Mouse (Mus musculus) cortical plate, adult 2 months (tissue): Measurements from ENCODE around the gene Rhbdd1. TPM values are rescaled to one million over a fixed set of nuclear protein-coding genes. Genes with fewer than 3 reads are reported as not detected.

ENCODE experiments used
- H3K27ac ChIP-seq: fragments of 200-500 bp; 2 replicates; pipeline ENCODE4 v1.5.1; 2012; ENCODE audit warnings: low read length, control low read depth, inconsistent platforms; ENCODE audit not compliant: insufficient read depth
- H3K4me1 ChIP-seq: fragments of 200-500 bp; 2 replicates; pipeline ENCODE4 v1.6.1; 2011; ENCODE audit warnings: low read length; ENCODE audit not compliant: control insufficient read depth, insufficient read depth
- H3K4me3 ChIP-seq: fragments of 200-500 bp; 2 replicates; pipeline ENCODE4 v1.5.1; 2011; ENCODE audit warnings: mild to moderate bottlenecking, low read length, control low read depth; ENCODE audit not compliant: insufficient read depth
- CTCF ChIP-seq: fragments of 200-500 bp; IDR thresholded peaks from 2 replicates; pipeline ENCODE4 v1.5.1; 2011; ENCODE audit warnings: mild to moderate bottlenecking, control low read depth, low read length; ENCODE audit not compliant: insufficient read depth; ENCODE audit errors: extremely low read depth
- POLR2A ChIP-seq: fragments of 200-500 bp; IDR thresholded peaks from 2 replicates; pipeline ENCODE4 v1.6.1; 2011; ENCODE audit warnings: mild to moderate bottlenecking, low read length, control low read depth; ENCODE audit not compliant: insufficient read depth; ENCODE audit errors: extremely low read depth
- polyA plus RNA-seq: library from polyadenylated mRNA; depleted of rRNA; stranded (reverse); fragments of >200 nt; gene quantifications from 2 replicates; pipeline ENCODE4 v1.2.3, GENCODE M21; 2012

Rhbdd1 gene
- polyA plus RNA-seq, 1 experiment: 7.3 TPM

DNA sequence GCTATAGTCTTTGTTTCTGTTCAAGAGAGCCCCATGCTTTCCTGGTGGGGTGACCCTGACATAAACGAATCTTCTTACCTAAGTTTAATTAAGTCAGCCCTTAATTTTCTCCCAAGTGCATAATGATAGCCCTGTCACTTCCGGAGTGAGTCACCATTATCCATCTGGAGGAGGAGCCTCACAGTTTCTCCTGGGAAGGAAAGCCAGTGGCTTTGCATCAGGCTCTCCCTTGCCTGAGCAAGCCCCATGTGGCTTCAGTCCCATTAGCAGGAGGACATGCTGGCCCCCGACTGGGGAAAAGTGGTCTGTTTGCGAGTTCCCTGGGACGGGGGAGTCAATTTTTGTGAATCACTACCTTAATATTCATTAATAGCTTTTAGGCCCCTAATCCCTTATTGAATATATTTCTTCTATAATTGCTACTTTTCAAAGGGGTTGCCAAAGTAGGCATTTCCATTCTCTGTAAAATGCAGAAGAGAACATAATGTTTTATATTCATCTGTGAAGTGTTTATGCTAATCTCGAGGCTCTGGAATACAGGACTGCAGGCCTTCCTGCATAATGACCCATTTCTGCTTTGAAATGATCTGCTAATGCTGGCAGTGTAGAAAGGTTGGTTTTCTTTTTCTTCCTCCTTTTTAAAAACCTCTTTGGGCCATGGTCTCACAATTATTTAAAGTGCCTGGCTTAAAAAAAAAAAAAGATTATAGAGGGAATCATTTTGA is 135.8 kb downstream of the Rhbdd1 start:
- no peak for TF ChIP-seq POLR2A
- TF ChIP-seq CTCF: no peak
- no peak overlapping the region for H3K27ac ChIP-seq
- no peak overlapping the region for H3K4me3 ChIP-seq
- H3K4me1 ChIP-seq: no peaks in the 10 kb centered on the region

GRCm38 (mm10) chr1:82454031-82454430 is 137.8 kb downstream of the Rhbdd1 start:
- TF ChIP-seq CTCF (no peak), POLR2A (no peak)
- no peak overlapping the region for H3K4me3 ChIP-seq
- H3K4me1 ChIP-seq: no peaks in the 10 kb centered on the region
- H3K27ac ChIP-seq: no peak overlapping the region

DNA sequence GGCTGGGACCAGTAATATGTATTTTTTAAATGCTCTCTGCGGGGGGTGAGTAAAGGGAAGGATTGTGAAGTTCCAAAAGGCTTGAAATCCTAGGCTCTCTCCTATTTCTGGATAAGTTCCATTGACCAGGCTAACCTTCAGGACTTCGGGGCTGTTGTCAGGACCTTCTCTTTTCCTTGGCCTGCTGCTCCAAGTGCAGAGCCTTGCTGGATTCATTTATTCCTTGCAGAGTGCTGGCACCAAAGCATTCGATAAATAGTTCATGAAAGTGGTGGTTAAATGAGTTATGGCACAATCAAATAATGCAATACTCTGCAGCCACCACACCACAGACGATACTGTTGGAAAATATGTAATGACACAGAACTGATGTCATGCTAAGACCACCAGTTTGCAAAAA is 143.1 kb downstream of the Rhbdd1 start:
- H3K4me1 ChIP-seq: no peaks in the 10 kb centered on the region
- no peak for TF ChIP-seq CTCF
- no peak for TF ChIP-seq POLR2A

DNA sequence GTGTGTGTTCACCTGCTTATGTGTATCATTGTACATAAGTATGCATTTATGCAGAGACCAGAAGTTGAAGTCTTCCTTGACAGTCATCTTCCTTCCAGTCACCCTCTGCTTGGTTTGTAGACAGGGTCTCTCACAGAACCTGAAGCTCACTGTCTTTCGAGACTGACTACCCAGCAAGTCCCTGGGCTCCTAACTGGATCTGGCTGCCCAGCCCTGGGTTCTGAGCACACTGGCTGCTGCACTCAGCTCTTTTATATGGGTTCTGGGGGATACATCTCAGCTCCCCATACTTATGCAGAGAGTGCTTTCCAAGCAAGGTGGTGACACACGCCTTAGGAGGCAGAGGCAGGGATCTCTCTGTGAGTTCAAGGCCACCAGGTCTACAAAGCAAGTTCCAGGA is 143.7 kb downstream of the Rhbdd1 start:
- no peak for TF ChIP-seq POLR2A
- TF ChIP-seq CTCF: no peak
- Histone ChIP-seq H3K27ac (no peak overlapping the region), H3K4me3 (no peak overlapping the region), H3K4me1 (no peaks in the 10 kb centered on the region)

More for the DNA sequence above, 143.1 kb downstream of the Rhbdd1 start:
- Histone ChIP-seq H3K27ac (no peak overlapping the region), H3K4me3 (no peak overlapping the region)

DNA sequence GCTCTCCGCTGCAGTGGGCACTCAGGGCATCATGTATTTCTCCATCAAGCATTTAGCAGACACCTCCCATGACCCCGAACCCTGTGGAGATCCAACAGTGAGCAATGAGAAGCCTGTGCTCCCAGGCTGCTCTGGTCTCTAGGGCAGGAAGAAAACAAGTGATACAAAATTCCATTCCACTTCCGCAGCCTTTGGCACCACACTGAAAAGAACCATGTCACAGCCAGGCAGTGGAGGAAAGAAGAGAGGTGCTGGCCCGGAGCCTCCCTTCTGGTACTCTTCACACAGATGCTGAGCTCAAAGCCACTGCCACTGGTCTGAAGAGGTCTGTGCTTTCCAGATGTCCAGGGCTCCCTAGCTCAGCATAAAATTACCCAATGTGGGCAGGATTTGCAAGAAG is 144.8 kb downstream of the Rhbdd1 start:
- no peak overlapping the region for H3K27ac ChIP-seq
- no peaks in the 10 kb centered on the region for H3K4me1 ChIP-seq
- TF ChIP-seq POLR2A: no peak
- no peak for TF ChIP-seq CTCF
- no peak overlapping the region for H3K4me3 ChIP-seq

GRCm38 (mm10) chr1:82465321-82465853 is 149.1 kb downstream of the Rhbdd1 start:
- no peak for TF ChIP-seq POLR2A
- no peak for TF ChIP-seq CTCF
- Histone ChIP-seq H3K4me1 (no peaks in the 10 kb centered on the region), H3K27ac (no peak overlapping the region), H3K4me3 (no peak overlapping the region)

- no peak overlapping the region for H3K4me3 ChIP-seq
- H3K27ac ChIP-seq: no peak overlapping the region
- no peaks in the 10 kb centered on the region for H3K4me1 ChIP-seq
- TF ChIP-seq CTCF (no peak), POLR2A (no peak)
These were observed 152.6 kb downstream of the Rhbdd1 start for GRCm38 (mm10) chr1:82468872-82469271.

DNA sequence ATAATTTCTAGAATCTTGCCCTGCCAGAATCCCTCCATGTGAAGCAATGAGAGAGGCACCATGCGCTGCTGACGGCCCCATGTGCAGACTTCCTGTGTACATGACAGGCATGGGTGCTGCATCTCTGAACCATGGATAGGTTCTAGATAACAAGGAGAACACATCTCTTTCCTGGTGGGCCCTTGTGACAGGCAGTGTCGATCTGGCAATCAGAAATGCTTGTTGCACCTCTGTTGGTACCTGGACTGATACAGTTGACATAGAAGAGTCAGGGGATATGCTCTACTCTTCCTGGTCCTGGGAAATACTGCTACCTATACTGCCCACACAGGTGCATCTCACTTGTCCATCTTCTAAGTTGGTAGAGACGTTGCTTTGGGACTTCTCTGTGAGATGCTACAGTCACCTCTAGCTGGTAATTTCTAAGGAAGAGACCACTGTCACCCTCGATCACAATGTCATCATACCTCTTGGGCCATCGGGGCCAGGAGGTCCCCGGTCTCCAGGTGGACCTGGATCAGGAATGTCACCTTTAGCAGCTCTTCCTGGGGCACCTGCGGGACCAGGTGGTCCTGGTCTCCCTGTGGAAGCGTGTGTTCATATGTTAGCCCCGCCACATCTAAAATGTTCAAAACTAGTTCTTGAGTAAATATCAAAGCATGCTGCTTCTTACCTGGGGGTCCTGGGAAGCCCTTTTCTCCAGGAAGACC is 154.4 kb downstream of the Rhbdd1 start:
- no peak overlapping the region for H3K27ac ChIP-seq
- H3K4me1 ChIP-seq: no peaks in the 10 kb centered on the region
- no peak overlapping the region for H3K4me3 ChIP-seq
- TF ChIP-seq POLR2A (no peak), CTCF (no peak)

DNA sequence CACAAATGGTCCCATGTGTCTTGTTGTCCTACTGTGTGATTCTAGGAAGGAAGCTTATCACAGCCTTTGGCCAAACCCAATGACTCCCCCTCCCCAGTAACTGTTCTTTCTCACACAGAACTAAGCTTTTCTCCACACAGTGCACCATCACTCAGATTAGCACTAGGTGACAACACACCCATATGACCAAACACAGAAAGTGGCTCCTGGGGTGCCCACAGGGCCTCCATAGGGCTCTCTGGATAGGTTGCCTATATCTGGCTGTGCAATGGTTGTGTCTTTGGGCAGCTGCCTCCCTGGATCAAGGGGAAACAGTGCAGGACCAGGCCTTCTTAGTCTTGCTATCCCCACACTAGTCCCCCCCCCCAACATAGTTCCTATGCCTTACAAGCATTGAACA is 157.2 kb downstream of the Rhbdd1 start:
- Histone ChIP-seq H3K4me1 (no peaks in the 10 kb centered on the region), H3K4me3 (no peak overlapping the region), H3K27ac (no peak overlapping the region)
- TF ChIP-seq CTCF (no peak), POLR2A (no peak)
